Mouse (Mus musculus) liver, embryonic 14.5 days (tissue): ENCODE measurements at regions not wholly inside any gene's neighbourhood (a gene's known extent, or its start where the extent isn't known, plus 50 kb on each side); places are given as distances from the start of the nearest gene placed in this dataset.

Experiments used
- ATAC-seq: fragments of 200-750 bp; cut with Nextera tagmentation; 2 replicates; pipeline ENCODE4 v1.8.0; 2017; ENCODE audit warnings: moderate number of reproducible peaks, mild to moderate bottlenecking, moderate library complexity; ENCODE audit not compliant: insufficient read depth
- DNase-seq, 3 experiments: peaks; one replicate each; pipeline ENCODE4 v3.0.0-alpha.2; 2012 to 2013; ENCODE audit warnings: low read depth in 3 of 3, low spot score in 3 of 3
- H3K27ac ChIP-seq: fragments of 300-500 bp; sonication (generic); 2 replicates; pipeline ENCODE4 v1.5.1; 2014; ENCODE audit warnings: moderate library complexity, mild to moderate bottlenecking, control low read depth, inconsistent platforms
- H3K27me3 ChIP-seq: fragments of 300-500 bp; sonication (generic); 2 replicates; pipeline ENCODE4 v1.6.1; 2014; ENCODE audit warnings: mild to moderate bottlenecking, low read length, moderate library complexity; ENCODE audit not compliant: control insufficient read depth, insufficient read depth
- H3K36me3 ChIP-seq: fragments of 300-500 bp; sonication (generic); replicated peaks from 2 replicates; pipeline ENCODE4 v1.6.1; 2014; ENCODE audit warnings: low read depth; ENCODE audit not compliant: control insufficient read depth, insufficient read depth
- H3K4me1 ChIP-seq, 2 experiments: fragments of 200-500 bp in 1 of 2; fragments of 300-500 bp in 1 of 2; sonication (generic) in 1 of 2; replicated peaks; 2 replicates each; pipeline ENCODE4 v1.6.1; 2012 to 2014; ENCODE audit warnings: antibody characterized with exemption in 1 of 2, inconsistent platforms in 1 of 2, low read length in 1 of 2; ENCODE audit not compliant: control insufficient read depth in 2 of 2, insufficient read depth in 2 of 2
- H3K4me2 ChIP-seq: fragments of 300-500 bp; sonication (generic); 2 replicates; pipeline ENCODE4 v1.6.1; 2014; ENCODE audit warnings: low read depth, mild to moderate bottlenecking, control low read depth, moderate library complexity
- H3K4me3 ChIP-seq, 2 experiments: fragments of 200-500 bp in 1 of 2; fragments of 300-500 bp in 1 of 2; sonication (generic) in 1 of 2; 2 replicates each; pipeline ENCODE4 v1.5.1; 2012 to 2014; ENCODE audit warnings: low read depth in 2 of 2, low read length in 2 of 2, mild to moderate bottlenecking in 2 of 2, control low read depth in 1 of 2, inconsistent platforms in 1 of 2, moderate library complexity in 1 of 2; ENCODE audit not compliant: insufficient read depth in 1 of 2
- H3K9ac ChIP-seq: fragments of 300-500 bp; sonication (generic); replicated peaks from 2 replicates; pipeline ENCODE4 v1.6.1; 2014; ENCODE audit warnings: mild to moderate bottlenecking, control low read depth, moderate library complexity
- H3K9me3 ChIP-seq: fragments of 300-500 bp; sonication (generic); 2 replicates; pipeline ENCODE4 v1.6.1; 2016; ENCODE audit warnings: low read length, mixed read lengths; ENCODE audit not compliant: control insufficient read depth
- CTCF ChIP-seq: IDR thresholded peaks from 2 replicates; pipeline ENCODE4 v1.5.1; 2016; ENCODE audit warnings: antibody characterized with exemption, low read depth, control low read depth
- EP300 ChIP-seq: IDR thresholded peaks from 2 replicates; pipeline ENCODE4 v1.6.1; 2016; ENCODE audit warnings: antibody characterized with exemption, low read depth
- WGBS: fragments of 180-500 bp; shearing (Covaris S2); extraction: QIAGEN DNeasy Blood & Tissue Kit; methylation state at CpG from one replicate; pipeline ENCODE4 v1.1.7; 2014; ENCODE audit not compliant: insufficient replicate concordance; 5-methylcytosine and 5-hydroxymethylcytosine counted together

DNA sequence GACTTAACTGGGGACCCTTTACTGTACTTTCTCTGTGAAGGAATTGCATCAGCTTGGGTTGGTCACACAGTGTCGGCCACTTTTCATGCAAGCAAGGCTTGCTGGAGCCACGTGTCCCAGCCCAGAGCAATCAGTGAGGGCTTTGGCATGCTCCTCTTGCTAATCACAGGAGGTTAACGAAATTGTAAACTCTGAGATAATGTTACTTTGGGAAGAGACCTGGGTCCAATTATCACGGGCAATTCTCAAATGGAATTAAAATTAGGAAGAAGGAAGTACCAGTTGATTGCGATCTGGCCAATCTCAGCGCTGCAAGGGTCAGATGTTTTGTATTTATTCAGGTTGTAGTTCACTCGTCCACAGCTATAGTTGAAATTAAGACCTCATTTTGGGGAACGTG lies 153.2 kb downstream of the Dusp6 start:
- TF ChIP-seq CTCF (no peak), EP300 (no peak)
- Histone ChIP-seq H3K4me2 (no peak overlapping the region), H3K4me3 (no peak overlapping the region), H3K9me3 (no peaks in the 10 kb centered on the region), H3K9ac (no peak overlapping the region), H3K36me3 (no peaks in the 10 kb centered on the region), H3K4me1 (no peaks in the 10 kb centered on the region; a peak in 1 of 4 replicates), H3K27ac (no peak overlapping the region), H3K27me3 (no peaks in the 10 kb centered on the region)
- WGBS: 41% methylated on average over 8 of the region's 8 CpGs
- ATAC-seq: no peak
- no peak for DNase-seq

GRCm38 (mm10) chr10:99416896-99417479 lies 154.0 kb downstream of the Dusp6 start:
- TF ChIP-seq EP300 (no peak), CTCF (no peak)
- H3K9ac ChIP-seq: no peak overlapping the region
- no peak overlapping the region for H3K4me3 ChIP-seq
- H3K9me3 ChIP-seq: no peaks in the 10 kb centered on the region
- ATAC-seq: no peak
- H3K27me3 ChIP-seq: no peaks in the 10 kb centered on the region
- no peak overlapping the region for H3K4me2 ChIP-seq
- no peak for DNase-seq
- WGBS: 29% methylated on average over 3 of the region's 3 CpGs
- no peak overlapping the region for H3K27ac ChIP-seq
- no peaks in the 10 kb centered on the region for H3K36me3 ChIP-seq
- no peaks in the 10 kb centered on the region; a peak in 1 of 4 replicates for H3K4me1 ChIP-seq

DNA sequence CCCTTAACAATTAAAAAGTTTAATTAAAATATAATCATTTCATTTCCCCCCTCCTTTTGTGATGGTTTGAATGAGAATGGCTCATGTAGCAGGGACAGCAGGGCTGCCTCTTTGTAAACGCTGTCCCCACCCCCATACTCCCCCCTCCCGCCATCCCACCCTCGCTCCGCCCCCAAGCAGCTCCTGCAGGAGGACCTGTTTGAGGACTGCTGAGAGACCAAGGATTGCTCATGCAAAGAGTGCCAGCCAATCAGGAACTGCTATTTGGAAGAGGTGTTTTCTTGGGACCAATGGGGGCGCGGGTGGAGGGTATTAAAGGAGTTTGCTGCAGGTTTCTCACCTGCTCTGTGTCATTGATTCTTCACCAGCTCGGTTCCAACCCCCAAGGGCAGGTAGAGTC lies 154.6 kb downstream of the Dusp6 start:
- no peaks in the 10 kb centered on the region for H3K36me3 ChIP-seq
- no peak overlapping the region for H3K27ac ChIP-seq
- H3K27me3 ChIP-seq: no peaks in the 10 kb centered on the region
- H3K9me3 ChIP-seq: no peaks in the 10 kb centered on the region
- H3K4me1 ChIP-seq: no peaks in the 10 kb centered on the region
- DNase-seq (no peak), ATAC-seq (no peak)
- TF ChIP-seq CTCF (no peak), EP300 (no peak)
- WGBS: 52% methylated on average over 7 of the region's 7 CpGs
- no peak overlapping the region for H3K4me3 ChIP-seq
- no peak overlapping the region for H3K9ac ChIP-seq
- H3K4me2 ChIP-seq: no peak overlapping the region

DNA sequence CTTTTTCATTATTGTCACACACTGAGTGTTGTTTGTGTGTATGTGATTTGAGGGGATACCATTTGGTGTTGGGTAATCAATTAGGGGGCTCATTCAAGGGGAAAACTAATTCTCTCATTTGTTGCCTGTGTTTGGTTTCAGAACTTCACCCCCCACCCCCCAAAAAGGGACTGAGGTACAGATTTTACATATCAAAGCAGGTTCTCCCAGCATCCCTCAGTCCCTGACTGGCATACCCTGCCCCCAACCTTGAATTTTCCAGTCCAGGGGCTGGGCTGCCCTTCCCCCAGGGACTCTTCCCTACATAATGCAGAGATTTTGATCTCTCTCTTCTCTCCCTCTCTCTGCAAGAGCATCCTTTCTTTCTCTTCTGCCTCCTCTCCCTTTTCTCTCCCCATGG lies 155.5 kb downstream of the Dusp6 start:
- no peak for TF ChIP-seq CTCF
- no peak for TF ChIP-seq EP300
- H3K4me1 ChIP-seq: no peaks in the 10 kb centered on the region

GRCm38 (mm10) chr10:99419532-99419931 lies 156.5 kb downstream of the Dusp6 start:
- TF ChIP-seq CTCF (no peak), EP300 (no peak)
- 69% methylated on average over 7 of the region's 7 CpGs for whole genome bisulfite sequencing
- Histone ChIP-seq H3K27ac (no peak overlapping the region), H3K4me1 (no peaks in the 10 kb centered on the region), H3K4me2 (no peak overlapping the region), H3K9ac (no peak overlapping the region), H3K4me3 (no peak overlapping the region), H3K9me3 (no peaks in the 10 kb centered on the region), H3K27me3 (no peaks in the 10 kb centered on the region), H3K36me3 (no peaks in the 10 kb centered on the region)
- ATAC-seq (no peak), DNase-seq (no peak)

More for the DNA sequence above, 155.5 kb downstream of the Dusp6 start:
- Histone ChIP-seq H3K36me3 (no peaks in the 10 kb centered on the region), H3K9ac (no peak overlapping the region), H3K27me3 (no peaks in the 10 kb centered on the region), H3K4me3 (no peak overlapping the region), H3K9me3 (no peaks in the 10 kb centered on the region), H3K27ac (no peak overlapping the region), H3K4me2 (no peak overlapping the region)
- DNase-seq (no peak), ATAC-seq (no peak)
